Mouse (Mus musculus): ENCODE measurements at regions not wholly inside any gene's neighbourhood (a gene's known extent, or its start where the extent isn't known, plus 50 kb on each side); places are given as distances from the start of the nearest gene placed in this dataset.

- DNase-seq (ENCODE audit: low read depth, low spot score): no peak
These were observed 189.4 kb downstream of the Map2k6 start for GRCm38 (mm10) chr11:110588280-110588679.

- no peak for DNase-seq (ENCODE audit: low read depth, low spot score)
These were observed 196.4 kb downstream of the Map2k6 start for GRCm38 (mm10) chr11:110595266-110595862.

GRCm38 (mm10) chr11:110605041-110605882 lies 206.3 kb downstream of the Map2k6 start:
- no peak for DNase-seq (ENCODE audit: low read depth, low spot score)

GRCm38 (mm10) chr11:110609276-110609675 lies 210.4 kb downstream of the Map2k6 start:
- DNase-seq (ENCODE audit: low read depth, low spot score): no peak

- DNase-seq (ENCODE audit: low read depth, low spot score): no peak
These were observed 211.9 kb downstream of the Map2k6 start for GRCm38 (mm10) chr11:110610831-110611230.

- no peak for DNase-seq (ENCODE audit: low read depth, low spot score)
These were observed 233.1 kb downstream of the Map2k6 start for GRCm38 (mm10) chr11:110632001-110632400.

- no peak for DNase-seq (ENCODE audit: low read depth, low spot score)
These were observed 234.4 kb downstream of the Map2k6 start for GRCm38 (mm10) chr11:110633351-110633750.

- DNase-seq (ENCODE audit: low read depth, low spot score): no peak
These were observed 243.6 kb downstream of the Map2k6 start for GRCm38 (mm10) chr11:110642485-110642884.

GRCm38 (mm10) chr11:110649575-110650210 lies 250.8 kb downstream of the Map2k6 start:
- DNase-seq (ENCODE audit: low read depth, low spot score): no peak

- no peak for DNase-seq (ENCODE audit: low read depth, low spot score)
These were observed 253.1 kb downstream of the Map2k6 start for GRCm38 (mm10) chr11:110652068-110652467.

GRCm38 (mm10) chr11:110656524-110657156 lies 257.7 kb downstream of the Map2k6 start:
- DNase-seq (ENCODE audit: low read depth, low spot score): no peak

GRCm38 (mm10) chr11:110657854-110658253 lies 258.9 kb downstream of the Map2k6 start:
- DNase-seq (ENCODE audit: low read depth, low spot score): no peak

- no peak for DNase-seq (ENCODE audit: low read depth, low spot score)
These were observed 271.9 kb downstream of the Map2k6 start for GRCm38 (mm10) chr11:110670626-110671508.

- DNase-seq (ENCODE audit: low read depth, low spot score): no peak
These were observed 274.0 kb downstream of the Map2k6 start for GRCm38 (mm10) chr11:110672941-110673340.

GRCm38 (mm10) chr11:110692824-110693223 lies 275.0 kb upstream of the Kcnj16 start:
- no peak for DNase-seq (ENCODE audit: low read depth, low spot score)

GRCm38 (mm10) chr11:110697067-110697466 lies 270.8 kb upstream of the Kcnj16 start:
- no peak for DNase-seq (ENCODE audit: low read depth, low spot score)

GRCm38 (mm10) chr11:110698342-110698741 lies 269.5 kb upstream of the Kcnj16 start:
- DNase-seq (ENCODE audit: low read depth, low spot score): no peak

- no peak for DNase-seq (ENCODE audit: low read depth, low spot score)
These were observed 266.9 kb upstream of the Kcnj16 start for GRCm38 (mm10) chr11:110700976-110701375.

- DNase-seq (ENCODE audit: low read depth, low spot score): no peak
These were observed 265.7 kb upstream of the Kcnj16 start for GRCm38 (mm10) chr11:110702119-110702518.

GRCm38 (mm10) chr11:110703511-110703910 lies 264.3 kb upstream of the Kcnj16 start:
- no peak for DNase-seq (ENCODE audit: low read depth, low spot score)

GRCm38 (mm10) chr11:110707328-110707727 lies 260.5 kb upstream of the Kcnj16 start:
- no peak for DNase-seq (ENCODE audit: low read depth, low spot score)

Measured in mesoderm, embryonic 11.5 days (tissue).